Mouse (Mus musculus) left cerebral cortex, postnatal 14 days (tissue): ENCODE results near the gene Synj1. TPM values are rescaled to one million over a fixed set of nuclear protein-coding genes. Genes with fewer than 3 reads are reported as not detected.

ENCODE experiments used
- DNase-seq, 2 experiments: peaks; one replicate each; pipeline ENCODE4 v3.0.0; 2021 to 2022; ENCODE audit warnings: low spot score in 2 of 2, mixed read lengths in 1 of 2
- intact Hi-C: fragments of 180-260 bp; cut with DNase I; formaldehyde crosslinking; loops from one replicate; pipeline ENCODE4 v1.15.1; 2025
- long read RNA-seq, 2 experiments: library from polyadenylated mRNA; stranded (forward); transcript quantifications; one replicate each; pipeline ENCODE4 v2.0.0; 2021
- total RNA-seq, 2 experiments: library from RNA; stranded (reverse); gene quantifications; 2 replicates each; pipeline ENCODE4 v1.2.3; 2021

Gene Synj1
- total RNA-seq, result 100 to 1,000 TPM; 270 to 273 TPM
- long read RNA-seq, experiment 1, full-length matches to known transcripts, result 16 of 68 reads
- long read RNA-seq, experiment 1, partial matches to known transcripts, result 31 of 68 reads
- long read RNA-seq, experiment 1, other reads (novel, unspliced or antisense), result 21 of 68 reads
- long read RNA-seq, experiment 2, full-length matches to known transcripts, result 7 of 37 reads
- long read RNA-seq, experiment 2, partial matches to known transcripts, result 18 of 37 reads
- long read RNA-seq, experiment 2, other reads (novel, unspliced or antisense), result 12 of 37 reads

GRCm38 (mm10) chr16:91011021-91011683, at the start of gene Synj1:
Synj1 (minus strand) TSS chr16:91011308.
- DNase-seq, result peak; percentile 91 to 92
- intact Hi-C loops, result no loop called here

GRCm38 (mm10) chr16:91057741-91058140, 46.6 kb upstream of the Synj1 start:
- intact Hi-C loops, result no loop called here

GRCm38 (mm10) chr16:91057261-91057660, 46.2 kb upstream of the Synj1 start:
- DNase-seq, result no peak
- intact Hi-C loops, result no loop called here

More at GRCm38 (mm10) chr16:91057741-91058140, 46.6 kb upstream of the Synj1 start:
- DNase-seq, result no peak

GRCm38 (mm10) chr16:91056043-91056821, 45.1 kb upstream of the Synj1 start:
- DNase-seq, result peak; percentile 40 to 80
- intact Hi-C loops, result no loop called here

GRCm38 (mm10) chr16:91055150-91055549, 44.0 kb upstream of the Synj1 start:
- no peak for DNase-seq
- intact Hi-C loops, result no loop called here

- intact Hi-C loops, result no loop called here
- DNase-seq, result no peak
These were observed 42.5 kb upstream of the Synj1 start for GRCm38 (mm10) chr16:91053599-91053998.

- intact Hi-C loops, result no loop called here
- DNase-seq, result peak; percentile 31 to 37
These were observed 34.4 kb upstream of the Synj1 start for GRCm38 (mm10) chr16:91045511-91045910.

- intact Hi-C loops, result no loop called here
- peak; percentile 99 for DNase-seq
These were observed 33.4 kb upstream of the Synj1 start, which contains the start of gene Paxbp1 for GRCm38 (mm10) chr16:91044270-91045182. Paxbp1 (minus strand) TSS chr16:91044543.

- intact Hi-C loops, result no loop called here
- peak; percentile 43 to 56 for DNase-seq
These were observed 32.5 kb upstream of the Synj1 start for GRCm38 (mm10) chr16:91043461-91044248.

GRCm38 (mm10) chr16:91042640-91043039, 31.5 kb upstream of the Synj1 start:
- intact Hi-C loops, result no loop called here

GRCm38 (mm10) chr16:91035866-91036265, 24.8 kb upstream of the Synj1 start:
- no peak for DNase-seq
- intact Hi-C loops, result loop anchor here (10.0 kb wide), 2 partner anchors 231 to 629 kb away; no protein-coding TSS in a partner anchor

More at GRCm38 (mm10) chr16:91042640-91043039, 31.5 kb upstream of the Synj1 start:
- DNase-seq, result no peak

- intact Hi-C loops, result loop anchor here (10.0 kb wide), 2 partner anchors 226 to 634 kb away; no protein-coding TSS in a partner anchor
- DNase-seq, result no peak
These were observed 19.6 kb upstream of the Synj1 start for GRCm38 (mm10) chr16:91030751-91031150.

- intact Hi-C loops, result loop anchor here (5.0 to 10.0 kb wide), 3 partner anchors 68 to 635 kb away; no protein-coding TSS in a partner anchor
- no peak for DNase-seq
These were observed 18.8 kb upstream of the Synj1 start for GRCm38 (mm10) chr16:91029901-91030300.

GRCm38 (mm10) chr16:91029161-91029743, 18.1 kb upstream of the Synj1 start:
- DNase-seq, result no peak
- intact Hi-C loops, result loop anchor here (5.0 kb wide), 1 partner anchor 67 kb away; no protein-coding TSS in a partner anchor

- DNase-seq, result no peak
- intact Hi-C loops, result loop anchor here (5.0 kb wide), 1 partner anchor 64 kb away; no protein-coding TSS in a partner anchor
These were observed 15.2 kb upstream of the Synj1 start for GRCm38 (mm10) chr16:91026290-91026689.

- no peak for DNase-seq
- intact Hi-C loops, result no loop called here
These were observed 12.3 kb upstream of the Synj1 start for GRCm38 (mm10) chr16:91023384-91023783.

GRCm38 (mm10) chr16:91020842-91021483, 9.9 kb upstream of the Synj1 start:
- DNase-seq, result no peak
- intact Hi-C loops, result no loop called here
